Mouse (Mus musculus): ENCODE measurements around the gene Il12rb1. TPM values are rescaled to one million over a fixed set of nuclear protein-coding genes. Genes with fewer than 3 reads are reported as not detected.
A peak's percentile ranks its signal among the peaks of the same experiment; 100 is the strongest.

Il12rb1 gene
- polyA plus RNA-seq, 1 experiment from 2014 or later = 0.35 TPM

- 74% methylated on average over 9 of the region's 9 CpGs for WGBS
- Histone ChIP-seq H3K4me3 (ENCODE audit: low read depth, low read length) (peak overlapping the region; percentile 44), H3K36me3 (ENCODE audit: control insufficient read depth, insufficient read depth, low read length) (peaks cover 33% of the 10 kb centered on the region), H3K27me3 (replicated peaks; ENCODE audit: control insufficient read depth, insufficient read depth, low read length) (no peaks in the 10 kb centered on the region), H3K9me3 (ENCODE audit: control insufficient read depth, low read length) (no peaks in the 10 kb centered on the region), H3K4me1 (replicated peaks; ENCODE audit: control insufficient read depth, insufficient read depth, low read length) (peaks cover 23% of the 10 kb centered on the region), H3K9ac (ENCODE audit: low read length) (peak overlapping the region; percentile 54), H3K27ac (ENCODE audit: low read depth) (0 out of 2 replicates have a peak overlapping the region, but pooled peaks have one; percentile 47), H3K4me2 (ENCODE audit: low read length) (peak overlapping the region; percentile 79)
- no peak for ATAC-seq (replicated peaks; ENCODE audit: low FRiP score, low TSS enrichment, low read depth)
- DNase-seq (ENCODE audit: low spot score) = no peak
Observed at GRCm38 (mm10) chr8:70765329-70765728, 42.9 kb upstream of the Il12rb1 start.

- DNase-seq (ENCODE audit: low spot score) (peak; percentile 78), ATAC-seq (replicated peaks; ENCODE audit: low FRiP score, low TSS enrichment, low read depth) (no peak)
- Histone ChIP-seq H3K4me1 (replicated peaks; ENCODE audit: control insufficient read depth, insufficient read depth, low read length) (peaks cover 22% of the 10 kb centered on the region; the same call in 1 of the 2 replicates), H3K9ac (ENCODE audit: low read length) (peak overlapping the region; percentile 54), H3K4me3 (ENCODE audit: low read depth, low read length) (peak overlapping the region; percentile 44), H3K27me3 (replicated peaks; ENCODE audit: control insufficient read depth, insufficient read depth, low read length) (no peaks in the 10 kb centered on the region), H3K36me3 (ENCODE audit: control insufficient read depth, insufficient read depth, low read length) (peaks cover 38% of the 10 kb centered on the region), H3K9me3 (ENCODE audit: control insufficient read depth, low read length) (no peaks in the 10 kb centered on the region), H3K27ac (ENCODE audit: low read depth) (peak overlapping the region; percentile 54; the same call in 1 of the 2 replicates), H3K4me2 (ENCODE audit: low read length) (peak overlapping the region; percentile 79)
- 1% methylated on average over 34 of the region's 34 CpGs for WGBS
Observed at GRCm38 (mm10) chr8:70765838-70766570, 42.2 kb upstream of the Il12rb1 start.

- Histone ChIP-seq H3K9ac (ENCODE audit: low read length) (peak overlapping the region; percentile 54), H3K4me1 (replicated peaks; ENCODE audit: control insufficient read depth, insufficient read depth, low read length) (peaks cover 15% of the 10 kb centered on the region; the same call in 1 of the 2 replicates), H3K36me3 (ENCODE audit: control insufficient read depth, insufficient read depth, low read length) (peaks cover 46% of the 10 kb centered on the region), H3K4me3 (ENCODE audit: low read depth, low read length) (peak overlapping the region; percentile 44), H3K4me2 (ENCODE audit: low read length) (peak overlapping the region; percentile 79), H3K27me3 (replicated peaks; ENCODE audit: control insufficient read depth, insufficient read depth, low read length) (no peaks in the 10 kb centered on the region), H3K9me3 (ENCODE audit: control insufficient read depth, low read length) (no peaks in the 10 kb centered on the region), H3K27ac (ENCODE audit: low read depth) (peak overlapping the region; percentile 54; the same call in 1 of the 2 replicates)
- WGBS = 9% methylated on average over 21 of the region's 21 CpGs
- ATAC-seq (replicated peaks; ENCODE audit: low FRiP score, low TSS enrichment, low read depth) (peak; percentile 56), DNase-seq (ENCODE audit: low spot score) (peak; percentile 85)
Observed at GRCm38 (mm10) chr8:70766571-70767440, 41.4 kb upstream of the Il12rb1 start.

GRCm38 (mm10) chr8:70767503-70767902, 40.7 kb upstream of the Il12rb1 start:
- Histone ChIP-seq H3K9me3 (ENCODE audit: control insufficient read depth, low read length) (no peaks in the 10 kb centered on the region), H3K27me3 (replicated peaks; ENCODE audit: control insufficient read depth, insufficient read depth, low read length) (no peaks in the 10 kb centered on the region), H3K9ac (ENCODE audit: low read length) (no peak overlapping the region), H3K4me1 (replicated peaks; ENCODE audit: control insufficient read depth, insufficient read depth, low read length) (peaks cover 14% of the 10 kb centered on the region; the same call in 1 of the 2 replicates), H3K4me3 (ENCODE audit: low read depth, low read length) (no peak overlapping the region), H3K27ac (ENCODE audit: low read depth) (no peak overlapping the region), H3K36me3 (ENCODE audit: control insufficient read depth, insufficient read depth, low read length) (peaks cover 51% of the 10 kb centered on the region), H3K4me2 (ENCODE audit: low read length) (no peak overlapping the region)
- 84% methylated on average over 6 of the region's 6 CpGs for WGBS
- ATAC-seq (replicated peaks; ENCODE audit: low FRiP score, low TSS enrichment, low read depth) = no peak
- no peak for DNase-seq (ENCODE audit: low spot score)

DNA sequence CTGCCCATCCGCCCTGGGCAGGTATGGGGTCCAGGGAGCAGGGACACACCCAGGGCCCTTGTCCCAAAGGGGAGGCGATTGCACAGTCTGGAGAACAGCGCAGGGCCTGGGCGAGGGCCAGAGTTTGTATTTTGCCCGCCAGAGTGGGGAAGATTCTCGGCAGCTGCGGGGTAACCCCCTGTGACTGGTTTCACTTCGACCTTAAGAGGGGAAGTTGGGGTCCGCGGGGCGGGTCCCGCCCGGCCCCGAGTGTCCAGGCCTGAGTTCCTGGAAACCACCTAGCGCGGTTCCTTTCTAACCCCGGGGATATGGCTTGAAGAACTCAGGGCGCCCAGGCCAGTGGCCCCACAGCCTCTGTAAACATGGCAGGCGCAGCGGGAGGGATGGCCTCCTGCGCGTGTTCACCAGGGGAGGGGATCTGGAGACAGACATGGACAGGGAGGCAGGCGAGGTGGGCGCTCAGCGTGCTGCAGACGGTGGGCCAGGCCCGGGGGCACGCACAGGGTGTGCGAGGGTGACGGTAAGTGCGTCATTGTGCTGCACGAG, 39.9 kb upstream of the Il12rb1 start:
- no peak for DNase-seq (ENCODE audit: low spot score)
- WGBS = 93% methylated on average over 32 of the region's 32 CpGs
- H3K27ac ChIP-seq (ENCODE audit: low read depth) = no peak overlapping the region
- no peaks in the 10 kb centered on the region for H3K27me3 ChIP-seq (replicated peaks; ENCODE audit: control insufficient read depth, insufficient read depth, low read length)
- no peak overlapping the region for H3K4me3 ChIP-seq (ENCODE audit: low read depth, low read length)
- no peak for ATAC-seq (replicated peaks; ENCODE audit: low FRiP score, low TSS enrichment, low read depth)
- H3K4me1 ChIP-seq (replicated peaks; ENCODE audit: control insufficient read depth, insufficient read depth, low read length) = peaks cover 17% of the 10 kb centered on the region
- peaks cover 52% of the 10 kb centered on the region for H3K36me3 ChIP-seq (ENCODE audit: control insufficient read depth, insufficient read depth, low read length)
- no peak overlapping the region for H3K4me2 ChIP-seq (ENCODE audit: low read length)
- no peaks in the 10 kb centered on the region for H3K9me3 ChIP-seq (ENCODE audit: control insufficient read depth, low read length)
- no peak overlapping the region for H3K9ac ChIP-seq (ENCODE audit: low read length)

DNA sequence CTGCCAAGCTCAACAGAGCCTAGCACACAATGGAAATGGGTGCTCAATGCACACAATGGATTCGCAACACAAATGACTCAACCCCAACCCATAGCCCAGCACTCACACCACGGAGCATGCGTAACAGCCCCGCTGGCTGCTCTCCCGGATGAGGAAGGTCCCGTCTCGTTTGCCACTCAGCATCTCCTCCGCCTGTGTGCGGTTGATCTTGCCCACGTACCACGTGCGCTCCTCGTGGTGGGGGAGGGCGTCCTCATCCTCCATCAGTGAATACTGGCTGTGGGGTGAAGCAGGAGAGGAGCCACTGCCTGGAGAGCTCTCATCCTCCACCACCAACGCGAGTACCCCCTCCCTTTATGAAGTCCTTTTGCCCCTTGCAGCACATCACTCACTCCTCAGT, 39.3 kb upstream of the Il12rb1 start:
- no peaks in the 10 kb centered on the region for H3K9me3 ChIP-seq (ENCODE audit: control insufficient read depth, low read length)
- H3K4me3 ChIP-seq (ENCODE audit: low read depth, low read length) = no peak overlapping the region
- peaks cover 24% of the 10 kb centered on the region for H3K4me1 ChIP-seq (replicated peaks; ENCODE audit: control insufficient read depth, insufficient read depth, low read length)
- 85% methylated on average over 16 of the region's 16 CpGs for WGBS
- no peaks in the 10 kb centered on the region for H3K27me3 ChIP-seq (replicated peaks; ENCODE audit: control insufficient read depth, insufficient read depth, low read length)
- no peak overlapping the region for H3K9ac ChIP-seq (ENCODE audit: low read length)
- H3K36me3 ChIP-seq (ENCODE audit: control insufficient read depth, insufficient read depth, low read length) = peaks cover 57% of the 10 kb centered on the region
- no peak overlapping the region for H3K27ac ChIP-seq (ENCODE audit: low read depth)
- no peak overlapping the region for H3K4me2 ChIP-seq (ENCODE audit: low read length)
- ATAC-seq (replicated peaks; ENCODE audit: low FRiP score, low TSS enrichment, low read depth) (no peak), DNase-seq (ENCODE audit: low spot score) (no peak)

- Histone ChIP-seq H3K27ac (ENCODE audit: low read depth) (no peak overlapping the region), H3K9ac (ENCODE audit: low read length) (no peak overlapping the region), H3K27me3 (replicated peaks; ENCODE audit: control insufficient read depth, insufficient read depth, low read length) (no peaks in the 10 kb centered on the region), H3K4me1 (replicated peaks; ENCODE audit: control insufficient read depth, insufficient read depth, low read length) (peaks cover 28% of the 10 kb centered on the region), H3K36me3 (ENCODE audit: control insufficient read depth, insufficient read depth, low read length) (peaks cover 58% of the 10 kb centered on the region), H3K9me3 (ENCODE audit: control insufficient read depth, low read length) (no peaks in the 10 kb centered on the region), H3K4me3 (ENCODE audit: low read depth, low read length) (no peak overlapping the region), H3K4me2 (ENCODE audit: low read length) (no peak overlapping the region)
- WGBS = 9% methylated on average over 26 of the region's 26 CpGs
- peak; percentile 97 for DNase-seq (ENCODE audit: low spot score)
- peak; percentile 41 for ATAC-seq (replicated peaks; ENCODE audit: low FRiP score, low TSS enrichment, low read depth)
Observed at GRCm38 (mm10) chr8:70769359-70769758, 38.9 kb upstream of the Il12rb1 start.

- Histone ChIP-seq H3K4me3 (ENCODE audit: low read depth, low read length) (no peak overlapping the region), H3K4me2 (ENCODE audit: low read length) (no peak overlapping the region), H3K27ac (ENCODE audit: low read depth) (no peak overlapping the region), H3K9me3 (ENCODE audit: control insufficient read depth, low read length) (no peaks in the 10 kb centered on the region), H3K36me3 (ENCODE audit: control insufficient read depth, insufficient read depth, low read length) (peaks cover 63% of the 10 kb centered on the region), H3K27me3 (replicated peaks; ENCODE audit: control insufficient read depth, insufficient read depth, low read length) (no peaks in the 10 kb centered on the region), H3K4me1 (replicated peaks; ENCODE audit: control insufficient read depth, insufficient read depth, low read length) (peaks cover 28% of the 10 kb centered on the region), H3K9ac (ENCODE audit: low read length) (no peak overlapping the region)
- DNase-seq (ENCODE audit: low spot score) = no peak
- 66% methylated on average over 12 of the region's 12 CpGs for WGBS
- no peak for ATAC-seq (replicated peaks; ENCODE audit: low FRiP score, low TSS enrichment, low read depth)
Observed at GRCm38 (mm10) chr8:70769858-70770257, 38.4 kb upstream of the Il12rb1 start.

All from intestine, embryonic 14.5 days (tissue).